Mouse (Mus musculus): ENCODE measurements around the gene Rassf3.

Rassf3 gene

GRCm38 (mm10) chr10:121465033-121465432, 11.1 kb downstream of the Rassf3 start:
- DNase-seq (ENCODE audit: extremely low spot score, low read depth, low spot score): no peak

GRCm38 (mm10) chr10:121462162-121462881, 13.8 kb downstream of the Rassf3 start:
- no peak for DNase-seq (ENCODE audit: extremely low spot score, low read depth, low spot score)

- DNase-seq (ENCODE audit: extremely low spot score, low read depth, low spot score): no peak
These were observed 14.6 kb downstream of the Rassf3 start for GRCm38 (mm10) chr10:121461404-121462161.

DNA sequence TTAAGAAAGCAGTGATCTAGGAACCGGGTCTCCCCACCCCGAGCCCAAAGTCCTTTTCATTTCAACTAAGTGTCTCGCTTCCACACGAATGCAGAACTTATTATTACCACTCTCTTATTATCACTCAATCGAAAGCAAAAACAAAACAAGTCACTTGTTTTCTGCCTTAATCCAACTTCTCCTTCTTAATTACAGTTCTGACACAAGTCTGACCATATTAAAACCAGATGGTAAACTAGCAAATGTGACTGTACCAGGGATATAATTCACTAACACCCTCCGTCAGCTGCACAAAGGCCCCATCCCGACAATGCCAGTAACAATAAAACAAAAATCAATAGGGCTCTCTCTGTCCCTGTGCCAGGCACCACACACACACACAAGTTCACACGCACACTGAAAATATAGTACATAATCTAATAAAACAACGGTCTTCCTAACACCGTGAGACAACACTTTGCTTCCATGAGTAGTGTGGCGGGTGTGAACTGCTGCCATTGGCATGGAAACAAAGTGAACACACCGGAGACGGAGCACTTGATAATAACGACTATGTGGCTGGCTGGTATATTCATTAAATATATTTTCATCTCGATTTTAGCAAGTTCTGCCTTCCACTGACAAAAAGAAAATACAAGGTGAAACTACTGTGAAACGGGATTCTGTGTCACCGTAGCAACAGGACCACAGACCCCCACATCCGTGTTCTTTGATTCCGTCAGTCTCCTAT, 16.9 kb downstream of the Rassf3 start:
- no peak for DNase-seq (ENCODE audit: extremely low spot score, low read depth, low spot score)

- no peak for DNase-seq (ENCODE audit: extremely low spot score, low read depth, low spot score)
These were observed 17.7 kb downstream of the Rassf3 start for GRCm38 (mm10) chr10:121458408-121458807.

GRCm38 (mm10) chr10:121457381-121457780, 18.8 kb downstream of the Rassf3 start:
- DNase-seq (ENCODE audit: extremely low spot score, low read depth, low spot score): no peak

- DNase-seq (ENCODE audit: extremely low spot score, low read depth, low spot score): no peak
These were observed 20.6 kb downstream of the Rassf3 start for GRCm38 (mm10) chr10:121455517-121455916.

DNA sequence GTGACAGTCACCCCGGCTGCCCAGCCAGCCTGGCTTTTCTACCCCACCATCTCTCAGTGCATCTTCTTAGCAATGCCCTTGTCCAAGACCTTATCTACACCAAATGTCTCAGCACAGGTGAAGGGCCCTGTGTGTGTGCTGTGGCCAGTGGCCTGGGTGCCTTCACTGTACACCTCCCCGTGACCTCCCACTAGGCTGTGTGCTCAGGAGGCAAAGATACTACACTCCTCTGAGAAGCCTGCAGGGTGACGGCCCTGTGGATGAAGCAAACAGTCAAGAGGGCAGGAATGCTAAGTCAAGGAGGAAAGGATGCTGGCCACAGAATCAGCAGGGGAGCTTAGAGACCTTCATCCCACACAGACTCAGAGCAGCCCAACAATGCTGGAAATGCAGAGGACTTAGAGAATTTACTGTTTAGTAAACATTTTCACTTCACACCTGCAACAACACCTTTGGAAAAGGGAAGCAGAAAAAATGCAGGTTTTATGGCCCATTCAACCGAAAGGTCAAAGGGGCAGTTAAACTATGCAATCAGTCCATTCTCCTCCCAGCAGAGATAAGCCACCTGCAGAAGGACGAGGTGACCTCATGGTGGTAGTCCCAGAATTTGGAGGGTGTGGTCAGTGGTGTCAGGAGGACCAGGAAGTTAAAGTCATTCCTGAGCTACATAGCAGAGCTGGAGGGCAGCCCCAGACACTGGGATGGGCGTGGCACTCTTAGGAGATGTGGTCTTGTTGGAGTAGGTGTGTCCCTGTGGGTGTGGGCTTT, 21.3 kb downstream of the Rassf3 start:
- DNase-seq (ENCODE audit: extremely low spot score, low read depth, low spot score): no peak

DNA sequence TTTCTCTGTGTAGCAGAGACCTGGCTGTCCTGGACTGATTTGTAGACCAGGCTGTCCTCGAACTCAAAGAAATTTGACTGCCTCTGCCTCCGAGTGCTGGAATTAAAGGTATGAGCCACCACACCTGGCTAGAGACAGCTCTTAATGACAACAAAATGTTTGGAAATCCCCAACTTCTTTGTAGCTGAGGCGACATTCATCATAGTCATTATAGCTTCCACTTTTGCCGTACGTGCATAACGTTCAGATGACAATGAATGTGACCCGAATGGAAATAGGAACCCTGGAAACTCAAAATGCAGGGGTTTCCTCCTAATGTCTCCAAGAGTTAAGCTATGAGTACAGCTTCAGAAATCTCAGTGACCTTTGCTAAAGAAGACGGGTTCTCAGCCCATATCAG, 22.1 kb downstream of the Rassf3 start:
- no peak for DNase-seq (ENCODE audit: extremely low spot score, low read depth, low spot score)

- DNase-seq (ENCODE audit: extremely low spot score, low read depth, low spot score): no peak
These were observed 30.3 kb downstream of the Rassf3 start for GRCm38 (mm10) chr10:121445808-121446207.

- DNase-seq (ENCODE audit: extremely low spot score, low read depth, low spot score): no peak
These were observed 31.9 kb downstream of the Rassf3 start for GRCm38 (mm10) chr10:121444198-121444597.

GRCm38 (mm10) chr10:121443791-121444190, 32.4 kb downstream of the Rassf3 start:
- DNase-seq (ENCODE audit: extremely low spot score, low read depth, low spot score): no peak

DNA sequence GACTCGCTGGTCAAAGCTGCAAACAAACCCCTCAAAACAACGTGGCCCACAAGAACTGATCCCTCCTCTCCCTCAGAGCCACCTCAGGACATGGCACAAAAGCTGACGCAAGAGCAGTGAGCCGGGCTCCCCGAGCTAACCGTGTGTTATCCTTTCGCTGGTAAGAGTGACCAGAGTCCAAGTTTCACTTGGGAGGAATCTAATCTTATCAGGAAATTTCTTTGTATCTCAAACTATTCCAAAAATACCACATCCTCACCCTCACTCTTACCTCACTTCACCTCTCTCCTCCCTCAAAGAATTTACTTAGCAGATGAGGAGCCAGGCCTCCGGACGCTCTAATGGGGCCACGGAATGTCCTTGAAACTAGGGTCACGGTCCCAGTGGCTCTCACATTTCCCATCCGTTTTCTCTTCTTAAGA, 36.8 kb downstream of the Rassf3 start:
- no peak for DNase-seq (ENCODE audit: extremely low spot score, low read depth, low spot score)

DNA sequence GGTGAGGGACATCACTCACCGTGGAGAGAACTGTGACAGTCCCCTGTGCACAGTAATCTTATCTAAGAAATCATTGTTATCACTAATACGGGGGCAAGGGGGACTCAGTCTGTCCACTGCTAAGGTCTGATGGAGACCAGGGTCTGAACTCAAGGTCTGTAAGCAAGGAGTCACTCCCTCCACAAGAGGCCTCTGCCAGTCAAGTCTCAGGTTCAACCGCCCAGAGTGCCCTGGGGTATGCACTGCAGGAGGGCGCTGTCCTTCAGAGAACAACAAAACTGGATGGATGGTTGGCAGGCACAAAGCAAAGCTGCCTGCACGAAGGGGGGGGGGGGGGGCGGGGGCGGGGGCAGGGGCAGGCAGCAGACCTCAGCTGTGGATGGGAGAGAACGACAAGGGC, 38.0 kb downstream of the Rassf3 start:
- DNase-seq (ENCODE audit: extremely low spot score, low read depth, low spot score): no peak

- peak; percentile 44 for DNase-seq (ENCODE audit: extremely low spot score, low read depth, low spot score)
These were observed 39.5 kb downstream of the Rassf3 start for GRCm38 (mm10) chr10:121436693-121437092.

GRCm38 (mm10) chr10:121436258-121436645, 39.9 kb downstream of the Rassf3 start:
- DNase-seq (ENCODE audit: extremely low spot score, low read depth, low spot score): no peak

GRCm38 (mm10) chr10:121435546-121436257, 40.4 kb downstream of the Rassf3 start:
- no peak for DNase-seq (ENCODE audit: extremely low spot score, low read depth, low spot score)

DNA sequence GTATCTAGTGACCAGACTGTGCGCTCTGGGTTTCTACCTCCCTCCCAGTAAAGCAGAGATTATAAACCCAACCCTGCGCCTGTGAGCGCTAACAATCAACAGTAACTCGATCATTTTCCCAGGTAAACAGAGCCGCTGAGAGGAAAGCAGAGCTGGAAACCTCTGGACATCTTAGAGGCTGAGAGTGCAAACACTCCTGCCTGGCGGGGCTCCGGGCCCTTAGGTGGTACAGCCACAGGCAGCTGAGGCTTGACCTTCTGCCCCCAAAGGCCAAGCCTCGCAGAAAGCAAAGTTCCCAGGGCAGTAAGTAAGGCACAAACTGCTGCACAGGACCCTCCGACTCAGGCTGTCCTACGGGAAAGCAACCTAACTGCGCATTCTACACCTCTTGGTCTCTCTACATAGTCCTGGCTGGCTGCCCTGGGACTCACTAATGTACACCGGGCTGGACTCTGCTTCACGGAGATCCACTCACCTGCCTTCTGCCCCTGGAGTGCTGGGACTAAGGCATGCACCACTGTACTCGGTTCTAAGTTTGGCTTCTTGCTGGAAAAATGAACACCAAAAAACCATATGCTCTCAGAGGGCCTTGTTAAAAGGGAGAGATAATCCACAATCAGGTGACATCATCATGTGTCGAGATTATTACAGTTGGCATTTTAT, 41.6 kb downstream of the Rassf3 start:
- DNase-seq (ENCODE audit: extremely low spot score, low read depth, low spot score): no peak

- no peak for DNase-seq (ENCODE audit: extremely low spot score, low read depth, low spot score)
These were observed 43.4 kb downstream of the Rassf3 start for GRCm38 (mm10) chr10:121432635-121433280.
